Mouse (Mus musculus): ENCODE results near the gene Cdca7l.
A peak's percentile ranks its signal among the peaks of the same experiment; 100 is the strongest.

The Cdca7l gene

DNA sequence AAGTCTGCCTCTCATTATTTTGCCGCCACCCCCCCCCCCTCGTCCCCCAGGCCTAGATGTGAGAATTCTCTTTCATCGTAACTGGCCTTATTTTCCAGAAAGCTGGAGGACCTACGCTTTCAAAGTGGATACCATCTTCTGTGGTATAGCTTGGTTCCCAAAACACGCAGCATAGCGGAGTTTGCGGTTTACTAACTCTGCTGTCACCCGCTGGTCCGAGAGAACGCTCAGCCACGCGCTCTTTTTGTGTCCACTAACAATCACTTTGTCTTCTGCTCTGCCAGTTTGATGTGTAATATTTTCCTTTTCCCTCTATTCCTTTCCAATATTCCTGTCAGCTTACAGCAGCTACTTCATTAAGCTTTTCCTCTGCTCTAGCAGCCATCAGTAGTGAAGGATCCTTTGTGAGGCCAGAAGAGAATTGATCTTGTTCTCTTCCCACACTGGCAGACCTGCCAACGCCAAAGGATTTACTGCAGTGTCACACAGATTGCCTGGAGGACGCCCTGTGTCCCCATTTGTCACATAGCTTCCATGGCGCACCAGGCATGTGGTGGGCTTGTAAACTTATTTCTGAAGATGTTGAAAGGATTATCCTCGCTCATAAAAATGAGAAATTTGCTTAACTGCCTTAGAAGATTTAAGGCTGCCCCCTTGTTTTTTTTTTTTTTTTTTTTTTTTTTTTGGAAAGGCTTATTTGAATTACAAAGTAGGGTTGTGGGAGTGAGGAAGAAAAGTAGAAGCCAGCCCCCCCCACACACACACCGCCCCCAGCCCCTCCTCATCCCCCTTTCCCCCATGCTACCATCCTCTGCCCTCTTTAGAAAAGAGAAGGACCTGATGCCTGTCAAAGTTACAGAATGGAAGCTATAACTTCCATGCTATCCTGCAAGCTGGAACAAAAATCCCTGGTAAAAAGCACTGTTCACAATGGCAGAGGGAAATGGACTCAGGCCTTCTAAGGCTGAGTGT lies 4.6 kb downstream of the Cdca7l start:
- no peak for DNase-seq (ENCODE audit: extremely low read depth, insufficient read length, low spot score)

DNA sequence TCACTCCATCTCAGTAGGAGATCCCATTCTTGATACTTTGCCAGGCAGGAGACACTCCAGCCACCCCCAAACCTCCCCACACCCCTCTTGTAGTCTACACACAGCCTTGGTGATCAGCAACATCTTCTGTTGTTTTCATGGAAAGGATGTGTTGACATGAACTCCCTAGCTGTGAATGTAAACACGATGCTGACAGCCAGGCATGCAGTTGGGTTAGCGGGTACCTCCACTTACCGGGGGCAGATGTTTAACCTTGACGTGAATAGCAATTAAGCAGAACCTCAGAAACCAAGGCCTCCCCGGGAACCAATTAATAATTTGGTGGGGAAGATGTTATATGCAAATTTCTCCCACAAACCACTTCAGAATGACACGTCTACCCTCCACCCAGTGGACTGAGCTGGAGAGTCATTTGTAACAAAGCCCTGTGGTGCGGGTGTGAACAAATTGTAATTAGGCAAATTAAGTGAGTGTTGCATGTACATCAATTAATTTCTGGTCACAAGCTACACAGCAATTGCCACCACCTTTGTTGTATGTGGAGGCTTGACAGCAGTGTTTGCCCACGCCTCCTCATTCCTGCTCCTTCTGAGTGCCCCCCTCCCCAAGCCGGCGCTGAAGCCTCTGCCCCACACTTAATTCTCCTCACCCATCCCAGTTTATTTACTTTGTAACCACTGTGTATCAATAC lies 5.4 kb downstream of the Cdca7l start:
- no peak for DNase-seq (ENCODE audit: extremely low read depth, insufficient read length, low spot score)

DNA sequence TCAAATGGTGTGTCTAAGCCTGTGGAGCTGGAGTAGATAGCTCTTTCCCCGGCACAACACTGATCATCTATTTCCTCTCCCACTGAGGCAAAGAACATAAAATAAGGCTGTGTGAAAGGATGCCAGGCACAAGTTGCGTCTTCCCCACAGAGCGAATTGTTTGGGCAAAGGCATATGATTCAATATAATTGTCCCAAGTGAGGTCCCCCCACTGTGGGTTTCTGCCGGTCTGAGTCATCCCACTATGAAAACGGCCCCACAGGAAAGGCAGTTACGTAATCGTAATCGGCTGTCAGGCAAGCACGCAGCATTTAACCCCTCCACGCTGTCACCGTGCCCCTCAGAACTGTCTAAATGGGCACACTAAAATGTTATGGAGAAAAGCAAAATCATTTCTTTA lies 6.0 kb downstream of the Cdca7l start:
- no peak for DNase-seq (ENCODE audit: extremely low read depth, insufficient read length, low spot score)

DNA sequence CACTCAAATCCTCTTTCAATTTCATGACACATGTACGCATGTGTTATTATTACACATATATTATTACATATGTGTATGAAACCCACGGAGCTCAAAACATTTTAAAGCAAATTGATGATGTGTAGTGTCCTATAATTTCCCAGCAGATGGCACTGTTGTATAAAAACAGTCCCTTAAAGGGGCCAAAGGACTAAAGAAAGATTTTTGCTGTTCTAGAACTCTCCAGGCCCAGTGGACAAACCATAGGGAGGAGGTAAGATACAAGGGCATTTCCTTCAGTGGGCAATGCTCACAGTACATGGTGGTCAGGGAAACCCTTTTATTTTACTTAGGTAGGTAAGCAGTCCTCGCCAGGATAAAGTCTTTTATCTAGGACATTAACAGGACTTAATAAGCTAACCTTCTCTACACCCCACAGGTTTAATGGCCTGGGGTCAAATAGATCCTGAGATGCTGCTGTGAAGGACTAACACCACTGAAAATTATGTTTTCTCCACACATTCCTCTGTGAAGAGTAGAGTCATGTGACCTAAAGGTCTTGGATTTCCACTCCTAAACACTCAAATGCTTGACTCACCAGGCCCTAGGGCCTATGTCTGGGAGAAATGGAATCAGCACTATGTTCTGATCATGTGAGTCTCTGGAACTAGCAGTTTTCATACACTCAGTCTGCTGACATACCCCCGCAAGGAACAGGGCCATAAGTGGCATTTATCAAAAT lies 16.2 kb downstream of the Cdca7l start:
- peak; percentile 15 for DNase-seq (ENCODE audit: extremely low read depth, insufficient read length, low spot score)

DNA sequence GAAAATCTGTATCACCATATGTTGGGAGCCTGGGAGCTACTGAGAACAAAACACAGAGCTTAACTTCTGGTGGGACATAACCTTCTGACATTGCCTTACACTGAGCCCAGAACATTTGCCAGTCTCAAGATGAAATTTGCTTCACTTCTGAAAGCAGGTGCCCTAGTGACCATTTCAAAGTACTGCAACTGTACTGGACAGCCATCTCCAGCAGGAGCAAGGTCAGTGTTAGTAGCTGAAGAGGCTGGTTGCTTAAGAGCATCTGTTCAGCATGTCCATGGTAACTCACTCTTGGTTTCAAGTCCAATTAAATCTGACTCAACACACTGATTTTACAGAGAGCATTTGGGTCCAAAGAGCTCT lies 16.8 kb downstream of the Cdca7l start:
- DNase-seq (ENCODE audit: extremely low read depth, insufficient read length, low spot score): no peak

DNA sequence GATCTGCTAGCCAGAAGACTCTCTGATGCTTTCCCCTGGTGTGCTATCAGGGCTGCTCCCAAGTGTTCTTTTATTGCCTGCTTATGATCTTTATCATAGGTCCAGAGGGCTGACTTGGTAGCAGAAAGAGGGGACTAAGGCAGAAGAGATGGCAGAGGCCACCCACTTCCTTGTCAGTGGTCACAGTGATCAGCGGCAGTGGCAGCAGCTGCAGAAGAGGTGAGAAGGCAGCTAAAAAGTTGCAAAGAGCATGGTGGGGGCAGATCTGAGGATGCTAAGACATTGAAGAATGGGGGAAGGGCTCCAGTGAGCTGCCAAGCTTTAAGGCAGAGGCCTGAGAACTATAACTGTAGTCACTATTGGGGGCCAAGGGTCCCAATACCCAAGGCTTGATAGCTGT lies 17.3 kb downstream of the Cdca7l start:
- DNase-seq (ENCODE audit: extremely low read depth, insufficient read length, low spot score): no peak

DNA sequence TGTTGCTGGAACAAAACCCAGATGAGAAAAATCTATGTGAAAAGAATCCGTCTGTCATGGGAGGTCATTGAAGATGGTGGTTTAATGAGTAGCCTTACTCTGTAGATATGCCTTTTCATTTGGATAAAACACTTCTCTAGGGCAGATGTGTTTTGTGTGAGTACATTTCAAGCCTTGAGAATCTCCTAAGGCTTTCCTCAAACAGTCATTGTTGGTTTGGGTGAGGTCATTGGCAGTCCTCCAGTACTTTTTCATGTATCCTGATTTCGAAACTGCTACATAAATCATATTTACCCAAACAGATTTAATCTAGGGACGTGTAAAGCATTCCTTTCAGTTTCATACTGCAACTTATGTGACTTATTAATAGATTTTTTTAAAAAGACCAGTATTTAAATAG lies 24.3 kb downstream of the Cdca7l start:
- peak; percentile 25 for DNase-seq (ENCODE audit: extremely low read depth, insufficient read length, low spot score)

DNA sequence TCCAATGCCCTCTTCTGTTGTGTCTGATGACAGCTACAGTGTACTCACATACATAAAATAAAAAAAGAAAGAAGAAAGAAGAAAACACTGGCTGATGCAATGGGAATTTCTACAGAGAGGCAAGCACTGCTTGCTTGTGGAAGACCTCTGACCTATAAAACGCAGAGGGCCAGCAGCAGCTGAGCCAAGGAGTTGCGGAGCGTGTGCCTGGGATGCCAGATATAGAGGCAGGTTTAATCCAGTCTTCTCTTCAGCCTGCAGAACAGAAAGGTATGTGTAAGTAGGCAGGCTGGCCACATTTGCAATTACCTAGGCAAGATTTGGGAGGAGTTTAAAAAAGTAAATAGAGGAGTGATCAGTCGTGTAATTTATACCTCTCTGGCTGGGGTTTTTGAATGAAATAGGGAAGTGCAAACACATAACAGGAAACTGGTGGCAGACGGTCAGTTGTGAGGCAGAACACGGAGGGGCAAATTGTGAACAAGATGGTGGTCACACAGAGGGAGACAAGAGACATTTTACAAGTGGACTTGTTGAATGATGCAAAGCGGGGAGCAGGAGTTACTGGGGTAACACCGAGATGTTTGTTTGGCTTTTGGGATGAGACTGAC lies 27.4 kb downstream of the Cdca7l start:
- no peak for DNase-seq (ENCODE audit: extremely low read depth, insufficient read length, low spot score)

DNA sequence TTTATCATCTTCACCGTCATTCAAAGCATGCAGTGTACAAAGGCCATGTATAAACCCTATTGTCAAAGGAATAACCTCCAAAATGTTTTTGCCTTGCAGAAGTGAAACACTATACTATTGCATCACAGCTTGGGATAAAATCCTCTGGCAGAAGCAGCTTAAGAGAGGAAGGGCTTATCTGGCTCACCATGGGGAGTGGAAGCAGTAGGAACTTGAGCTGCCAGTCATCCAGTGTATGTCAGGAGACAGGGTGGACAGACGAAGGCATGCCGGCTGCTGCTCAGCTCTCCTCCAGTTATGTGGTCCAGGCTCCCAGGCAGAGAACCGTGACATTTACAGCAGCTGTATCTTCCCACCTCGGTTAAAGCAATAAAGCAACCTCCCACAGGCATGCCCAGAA lies 28.1 kb downstream of the Cdca7l start:
- DNase-seq (ENCODE audit: extremely low read depth, insufficient read length, low spot score): no peak

DNA sequence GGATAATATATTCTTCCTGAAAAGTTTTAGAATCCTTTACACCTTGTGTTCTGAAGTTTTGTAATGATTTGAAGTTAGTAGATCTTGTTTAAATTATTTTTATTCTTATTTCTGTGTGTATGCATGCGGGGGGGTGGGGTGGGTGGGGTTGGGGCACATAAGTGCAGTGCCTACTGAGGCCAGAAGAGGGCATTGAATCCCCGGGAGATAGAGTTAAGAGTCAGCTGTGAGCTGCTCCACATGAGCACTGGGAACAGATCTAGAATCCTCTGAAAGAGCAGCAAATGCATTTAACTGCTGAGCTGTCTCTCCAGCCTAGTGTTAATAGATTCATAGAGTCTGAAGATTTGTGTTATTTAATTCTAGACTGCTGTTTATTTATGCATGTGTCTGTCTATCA lies 30.6 kb downstream of the Cdca7l start:
- no peak for DNase-seq (ENCODE audit: extremely low read depth, insufficient read length, low spot score)

DNA sequence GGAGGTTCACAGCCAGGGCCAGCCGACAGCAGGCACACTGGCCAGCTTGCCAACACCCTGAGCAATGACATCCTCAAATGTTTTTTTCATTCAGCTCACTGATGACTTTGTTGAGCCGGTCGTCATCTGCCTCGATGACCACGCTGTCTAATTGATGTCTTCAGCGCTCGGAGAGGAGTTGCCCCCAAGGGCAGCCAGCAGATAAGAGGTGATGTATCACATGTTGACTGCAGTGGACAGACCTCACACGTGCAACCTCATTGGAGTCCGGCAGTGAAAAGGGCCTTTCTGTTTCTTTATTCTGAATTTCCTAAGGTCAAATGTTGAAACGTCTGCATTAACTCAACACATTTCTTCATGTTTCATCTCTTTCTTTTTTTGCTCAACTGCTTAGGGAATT lies 31.3 kb downstream of the Cdca7l start:
- no peak for DNase-seq (ENCODE audit: extremely low read depth, insufficient read length, low spot score)

DNA sequence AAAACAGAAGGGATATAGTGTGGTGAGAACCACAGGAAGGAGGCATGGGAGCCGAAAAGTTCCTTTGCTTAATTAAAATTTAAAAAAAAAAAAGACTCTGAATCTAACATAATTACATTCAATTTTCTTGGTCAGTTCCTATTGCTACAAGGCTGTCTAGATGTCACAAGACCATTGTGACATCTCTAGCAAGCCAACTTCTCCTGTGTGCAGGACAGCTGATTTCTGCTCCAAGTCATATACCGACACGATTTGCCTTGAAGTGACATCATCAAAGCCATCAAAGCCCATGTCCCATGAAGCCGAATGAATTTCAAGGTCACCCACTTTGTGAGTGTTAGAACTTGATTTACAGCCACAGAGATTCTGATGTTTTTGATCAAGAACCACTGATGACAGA lies 33.3 kb downstream of the Cdca7l start:
- no peak for DNase-seq (ENCODE audit: extremely low read depth, insufficient read length, low spot score)

DNA sequence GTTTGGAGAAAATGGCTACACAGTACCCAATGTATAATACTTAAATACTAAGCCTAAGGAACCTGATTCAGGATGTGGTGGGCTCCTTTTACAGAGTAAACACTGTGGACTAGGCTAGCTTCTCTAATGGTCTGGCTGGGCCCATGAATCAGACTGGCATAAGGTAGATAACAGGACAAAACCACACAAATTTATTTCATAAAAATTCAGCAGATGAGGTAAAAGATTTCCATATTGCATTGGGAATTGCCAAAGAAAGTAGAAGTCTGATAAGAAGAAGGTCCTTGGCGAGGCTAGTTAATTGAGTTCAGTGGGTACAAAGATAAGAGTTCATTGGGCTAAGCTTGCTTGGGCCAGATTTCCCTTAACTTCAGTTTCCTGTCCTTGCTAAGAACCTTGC lies 36.6 kb downstream of the Cdca7l start:
- no peak for DNase-seq (ENCODE audit: extremely low read depth, insufficient read length, low spot score)

DNA sequence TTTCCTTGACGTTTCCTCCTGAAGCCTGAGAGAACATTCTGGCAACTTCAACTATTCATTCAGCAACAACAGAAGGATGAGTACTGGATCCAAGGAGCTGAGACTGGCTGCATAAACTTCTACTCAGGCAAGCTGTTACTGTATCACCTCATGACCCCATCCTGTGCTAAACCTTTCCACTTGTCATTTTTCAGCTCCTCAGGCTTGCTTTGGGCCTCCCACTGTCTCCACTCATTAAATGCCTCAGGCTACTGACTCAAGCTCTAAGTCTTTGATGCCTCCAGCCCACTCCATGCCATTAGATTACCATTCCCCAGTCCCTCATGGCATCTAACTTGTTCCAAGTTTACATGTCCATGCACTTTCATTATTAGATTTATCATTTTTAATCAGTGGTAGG lies 38.6 kb downstream of the Cdca7l start:
- no peak for DNase-seq (ENCODE audit: extremely low read depth, insufficient read length, low spot score)

DNA sequence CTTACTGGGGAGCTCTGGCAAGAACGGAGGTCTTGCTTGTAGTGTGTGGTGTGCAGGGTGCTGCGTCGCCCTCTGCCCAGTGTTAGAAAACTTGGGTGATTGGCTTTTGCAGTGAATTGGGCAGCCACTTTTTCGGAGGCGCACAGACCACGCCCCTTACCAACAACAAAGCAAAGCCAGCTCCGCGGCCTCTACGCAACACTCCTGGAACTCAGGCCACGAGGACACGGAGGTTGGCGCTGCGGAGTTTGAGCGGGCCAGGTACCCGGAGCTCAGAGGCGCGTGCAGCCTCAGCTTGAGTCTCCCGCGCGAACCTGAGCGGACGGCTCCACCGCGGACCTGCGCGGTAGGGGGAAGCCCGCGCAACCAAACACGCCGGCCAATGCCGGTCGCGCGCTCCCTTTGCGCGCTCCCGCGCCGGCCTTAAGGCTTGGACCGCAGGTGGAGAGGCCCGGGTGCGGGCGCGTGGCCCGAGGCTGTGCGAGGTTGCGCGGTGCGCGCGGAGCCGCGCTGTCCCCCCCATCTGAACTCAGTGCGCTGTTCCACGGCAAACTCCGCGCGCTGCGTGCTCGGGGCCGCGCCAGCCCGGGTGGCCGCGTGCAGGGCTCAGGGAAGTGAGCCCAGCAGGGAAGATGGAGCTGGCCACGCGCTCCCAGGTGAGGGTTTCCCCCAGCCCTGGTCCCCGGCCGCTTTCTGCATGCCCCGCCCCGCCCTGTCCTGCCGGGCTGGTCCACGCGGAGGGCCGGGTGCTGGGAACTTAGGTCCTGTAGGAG lies 39.4 kb downstream of the Cdca7l start:
- peak; percentile 93 for DNase-seq (ENCODE audit: extremely low read depth, insufficient read length, low spot score)

DNA sequence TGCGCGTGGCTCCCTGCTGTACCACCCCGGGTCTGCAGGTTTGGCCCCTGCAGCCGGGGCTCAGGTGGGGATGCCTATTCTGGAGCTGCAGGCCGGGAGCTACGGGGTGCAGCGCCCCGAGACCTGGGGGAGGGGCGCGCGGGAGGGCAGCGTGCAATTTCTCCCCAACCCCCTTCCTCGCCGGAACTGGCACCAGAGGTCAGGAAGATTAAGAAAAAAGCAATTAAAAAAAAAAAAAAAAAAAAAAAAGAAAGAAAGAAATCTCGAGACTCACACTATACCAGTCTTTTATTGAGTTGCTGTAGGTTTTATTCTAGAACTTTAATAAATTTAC lies 40.0 kb downstream of the Cdca7l start:
- no peak for DNase-seq (ENCODE audit: extremely low read depth, insufficient read length, low spot score)

DNA sequence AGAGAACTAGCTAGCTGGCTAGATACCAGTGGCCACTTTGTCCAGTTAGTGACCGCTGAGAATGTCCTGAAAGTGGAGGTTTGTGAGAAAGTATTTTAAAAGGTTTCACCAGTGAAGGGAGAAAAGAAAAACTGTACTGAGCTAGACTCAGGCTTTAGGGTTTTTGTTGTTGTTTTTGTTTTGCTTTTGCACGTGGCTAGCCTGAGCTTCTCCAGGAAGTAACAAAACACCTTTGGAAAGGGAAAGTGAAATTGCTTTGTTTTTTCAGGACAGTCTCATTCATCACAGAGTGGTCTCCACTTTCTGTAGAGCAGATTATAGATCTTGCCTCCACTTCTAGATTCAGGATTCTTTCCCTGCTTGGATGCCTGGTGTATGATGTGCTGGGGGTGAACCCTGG lies 40.8 kb downstream of the Cdca7l start:
- no peak for DNase-seq (ENCODE audit: extremely low read depth, insufficient read length, low spot score)

DNA sequence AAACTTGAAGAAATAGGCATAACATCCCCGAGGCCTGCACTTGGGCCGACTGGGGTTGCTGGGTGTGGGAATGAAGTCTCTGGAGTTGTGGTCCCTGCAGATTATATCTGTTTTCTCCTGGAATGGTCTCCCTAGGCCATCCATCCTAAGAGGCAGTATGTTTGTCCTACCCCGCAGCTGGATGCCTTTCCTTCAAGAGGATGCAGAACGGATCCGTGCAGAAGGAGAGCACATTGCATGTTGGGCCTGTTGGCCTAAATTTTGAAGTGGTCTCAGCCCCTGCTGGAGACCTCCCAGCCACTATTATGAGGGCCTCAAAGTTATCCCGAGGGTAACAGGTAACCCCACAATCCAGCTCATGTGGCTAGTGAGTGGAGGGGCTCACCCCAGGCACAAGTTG lies 44.5 kb downstream of the Cdca7l start:
- no peak for DNase-seq (ENCODE audit: extremely low read depth, insufficient read length, low spot score)

DNA sequence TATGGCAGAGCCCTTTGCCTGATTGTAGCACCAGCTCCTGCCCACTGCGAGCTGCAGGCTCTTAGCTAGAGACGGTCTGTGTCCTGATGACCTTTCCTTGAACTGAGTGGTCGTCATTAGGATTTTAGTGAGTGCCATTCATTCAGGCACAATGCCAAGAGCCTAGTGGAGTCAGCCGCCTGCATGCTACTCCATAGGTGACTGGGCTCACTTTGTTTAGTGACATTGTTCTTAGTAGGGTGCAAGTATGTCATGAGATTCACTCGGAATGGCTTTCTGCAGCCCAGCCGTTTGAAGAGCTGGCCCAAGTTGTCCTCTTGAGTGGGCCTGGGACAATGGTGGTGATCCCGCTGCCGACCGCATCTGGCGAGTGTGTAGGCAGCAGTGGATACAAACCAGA lies 46.4 kb downstream of the Cdca7l start:
- DNase-seq (ENCODE audit: extremely low read depth, insufficient read length, low spot score): no peak

DNA sequence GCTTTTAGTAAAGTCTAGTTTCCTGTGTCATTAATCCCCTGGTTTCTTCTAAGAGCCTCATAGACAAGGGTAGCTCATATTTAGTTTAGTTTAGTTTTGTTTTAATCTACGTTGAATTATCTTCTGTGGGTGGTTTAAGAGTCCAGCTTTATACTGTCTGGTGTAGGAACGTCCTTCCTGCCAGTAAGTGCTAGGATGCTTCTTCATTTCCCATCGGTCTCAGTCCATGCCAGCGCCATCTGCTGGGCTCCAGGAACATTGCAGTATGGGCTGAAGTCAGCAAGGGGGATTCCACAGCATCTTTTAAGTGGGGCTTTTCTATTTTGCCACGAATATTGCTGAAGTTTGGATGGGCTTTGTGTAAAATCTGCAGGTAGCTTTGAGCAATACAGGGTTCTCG lies 49.2 kb downstream of the Cdca7l start:
- DNase-seq (ENCODE audit: extremely low read depth, insufficient read length, low spot score): no peak

DNA sequence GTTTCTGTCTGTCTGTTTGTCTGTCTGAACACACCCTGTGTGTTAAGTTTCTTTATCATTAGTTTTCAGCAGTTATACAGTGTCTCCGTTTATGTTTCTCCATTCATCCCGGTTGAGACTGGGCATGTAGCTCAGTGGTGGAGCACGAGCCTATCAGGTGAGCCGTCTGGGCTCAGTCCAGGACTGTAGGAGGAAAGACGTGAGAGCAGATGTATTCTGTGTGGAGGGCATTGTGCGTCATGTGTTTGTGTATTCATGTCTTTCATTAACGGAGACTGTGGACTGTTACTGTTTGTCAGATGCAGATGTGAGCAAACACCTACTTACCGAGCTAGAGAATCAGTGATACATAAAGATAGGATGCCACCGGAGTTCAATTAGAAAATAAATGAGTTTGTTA lies 52.9 kb downstream of the Cdca7l start:
- no peak for DNase-seq (ENCODE audit: extremely low read depth, insufficient read length, low spot score)

Data from 3134 (cell line).